Mouse (Mus musculus) ES-E14 (cell line): ENCODE results near the gene Tceanc2. TPM values are rescaled to one million over a fixed set of nuclear protein-coding genes. Genes with fewer than 3 reads are reported as not detected.
A peak's percentile ranks its signal among the peaks of the same experiment; 100 is the strongest.

Source experiments
- DNase-seq: peaks from one replicate; pipeline ENCODE4 v3.0.0-alpha.2; 2013; ENCODE audit warnings: low read depth, low spot score
- H3K27ac ChIP-seq: 2 replicates; pipeline ENCODE4 v1.5.1; 2012; ENCODE audit warnings: low read depth, mild to moderate bottlenecking, low read length, moderate library complexity, mixed read lengths; ENCODE audit not compliant: poor library complexity, insufficient read depth, severe bottlenecking
- H3K36me3 ChIP-seq: 2 replicates; pipeline ENCODE4 v1.6.1; 2012; ENCODE audit warnings: mild to moderate bottlenecking, low read length, moderate library complexity, mixed read lengths; ENCODE audit not compliant: control insufficient read depth, poor library complexity, insufficient read depth, severe bottlenecking
- H3K4me1 ChIP-seq, 2 experiments: fragments of 150-350 bp in 1 of 2; sonication (generic) in 1 of 2; 2 replicates each; pipeline ENCODE4 v1.6.1; 2012; ENCODE audit warnings: low read length in 2 of 2, mild to moderate bottlenecking in 1 of 2, mixed read lengths in 1 of 2; ENCODE audit not compliant: control insufficient read depth in 2 of 2, insufficient read depth in 2 of 2, poor library complexity in 1 of 2
- H3K4me3 ChIP-seq, 2 experiments: fragments of 150-350 bp in 1 of 2; sonication (generic) in 1 of 2; 2 replicates each; pipeline ENCODE4 v1.5.1; 2012; ENCODE audit warnings: low read length in 2 of 2, low read depth in 1 of 2, mild to moderate bottlenecking in 1 of 2, mixed read lengths in 1 of 2; ENCODE audit not compliant: insufficient read depth in 1 of 2, poor library complexity in 1 of 2, severe bottlenecking in 1 of 2
- H3K9ac ChIP-seq: 2 replicates; pipeline ENCODE4 v1.6.1; 2012; ENCODE audit warnings: low read depth, mild to moderate bottlenecking, low read length, mixed read lengths; ENCODE audit not compliant: poor library complexity, insufficient read depth, severe bottlenecking
- H3K9me3 ChIP-seq: fragments of 150-350 bp; sonication (generic); 2 replicates; pipeline ENCODE4 v1.6.1; 2012; ENCODE audit warnings: low read depth, mild to moderate bottlenecking, low read length; ENCODE audit not compliant: control insufficient read depth, insufficient read depth
- CHD2 ChIP-seq: IDR thresholded peaks from 2 replicates; pipeline ENCODE4 v1.6.1; 2014; ENCODE audit warnings: mild to moderate bottlenecking, low read depth, low read length, inconsistent platforms
- HCFC1 ChIP-seq: IDR thresholded peaks from 2 replicates; pipeline ENCODE4 v1.6.1; 2012; ENCODE audit warnings: low read length, inconsistent platforms, borderline replicate concordance; ENCODE audit not compliant: insufficient read depth
- MAFK ChIP-seq: IDR thresholded peaks from 2 replicates; pipeline ENCODE4 v1.6.1; 2014; ENCODE audit warnings: mild to moderate bottlenecking, low read depth, low read length, inconsistent platforms; ENCODE audit not compliant: insufficient read depth
- ZC3H11A ChIP-seq: IDR thresholded peaks from 2 replicates; pipeline ENCODE4 v1.6.1; 2012; ENCODE audit warnings: low read depth, mild to moderate bottlenecking, inconsistent platforms, low read length, borderline replicate concordance
- ZNF384 ChIP-seq: IDR thresholded peaks from 2 replicates; pipeline ENCODE4 v1.6.1; 2012; ENCODE audit warnings: low read depth, low read length, inconsistent platforms
- in situ Hi-C, 2 experiments: fragments of 600-800 bp; cut with MboI; formaldehyde crosslinking; loops; one replicate each; pipeline ENCODE4 v1.15.1; 2025; ENCODE audit warnings: low sequenced_read_pairs in 2 of 2, inconsistent platforms in 1 of 2; ENCODE audit not compliant: unreplicated experiment in 2 of 2
- total RNA-seq: library from RNA; depleted of rRNA; stranded (reverse); fragments of 300-350 nt; gene quantifications from 2 replicates; pipeline ENCODE4 v1.2.3, GENCODE M21; 2012

Gene Tceanc2
- total RNA-seq, 1 experiment, result 7.1 TPM

GRCm38 (mm10) chr4:107136531-107136930, 42.4 kb downstream of the Tceanc2 start:
- in situ Hi-C loops, result no loop called here
- no peak for DNase-seq
- TF ChIP-seq ZC3H11A (no peak), CHD2 (no peak), HCFC1 (no peak), MAFK (no peak), ZNF384 (no peak)
- Histone ChIP-seq H3K9me3 (no peaks in the 10 kb centered on the region), H3K4me1 (peaks cover 0 to 4% of the 10 kb centered on the region in 2 experiments; a peak in 1 of 4 replicates), H3K4me3 (no peak overlapping the region), H3K36me3 (no peaks in the 10 kb centered on the region), H3K9ac (no peak overlapping the region), H3K27ac (no peak overlapping the region)

- TF ChIP-seq HCFC1, result no peak
- TF ChIP-seq MAFK, result no peak
- TF ChIP-seq ZNF384, result no peak
- TF ChIP-seq CHD2, result no peak
- TF ChIP-seq ZC3H11A, result no peak
- Histone ChIP-seq H3K36me3 (no peaks in the 10 kb centered on the region), H3K9ac (no peak overlapping the region), H3K4me1 (peaks cover 0 to 6% of the 10 kb centered on the region in 2 experiments; a peak in 1 of 4 replicates), H3K4me3 (no peak overlapping the region), H3K27ac (no peak overlapping the region), H3K9me3 (no peaks in the 10 kb centered on the region)
- no peak for DNase-seq
- in situ Hi-C loops, result no loop called here
Measured at GRCm38 (mm10) chr4:107135663-107136062, 43.3 kb downstream of the Tceanc2 start.

GRCm38 (mm10) chr4:107134891-107135290, 44.0 kb downstream of the Tceanc2 start:
- H3K4me1 ChIP-seq, result peaks cover 0 to 9% of the 10 kb centered on the region in 2 experiments; a peak in 2 of 4 replicates
- no peaks in the 10 kb centered on the region for H3K9me3 ChIP-seq
- in situ Hi-C loops, result no loop called here
- peak; percentile 63; the same call in 1 of the 2 replicates for TF ChIP-seq ZNF384
- TF ChIP-seq CHD2, result no peak
- no peak overlapping the region for H3K27ac ChIP-seq
- H3K36me3 ChIP-seq, result no peaks in the 10 kb centered on the region
- H3K9ac ChIP-seq, result no peak overlapping the region
- DNase-seq, result no peak
- H3K4me3 ChIP-seq, result no peak overlapping the region

GRCm38 (mm10) chr4:107130534-107130933, 48.4 kb downstream of the Tceanc2 start:
- TF ChIP-seq HCFC1 (no peak), CHD2 (no peak), ZC3H11A (no peak), MAFK (no peak), ZNF384 (no peak)
- Histone ChIP-seq H3K4me1 (peaks cover 0 to 9% of the 10 kb centered on the region in 2 experiments; a peak in 2 of 4 replicates), H3K9me3 (no peaks in the 10 kb centered on the region), H3K9ac (no peak overlapping the region), H3K4me3 (no peak overlapping the region), H3K36me3 (no peaks in the 10 kb centered on the region), H3K27ac (no peak overlapping the region)
- DNase-seq, result no peak
- in situ Hi-C loops, result no loop called here

GRCm38 (mm10) chr4:107129373-107129772, 49.5 kb downstream of the Tceanc2 start:
- TF ChIP-seq MAFK (no peak), HCFC1 (no peak), ZC3H11A (no peak), ZNF384 (no peak), CHD2 (no peak)
- Histone ChIP-seq H3K9me3 (no peaks in the 10 kb centered on the region), H3K9ac (no peak overlapping the region), H3K27ac (no peak overlapping the region), H3K4me1 (peaks cover 0 to 9% of the 10 kb centered on the region in 2 experiments; a peak in 2 of 4 replicates), H3K36me3 (no peaks in the 10 kb centered on the region), H3K4me3 (no peak overlapping the region)
- in situ Hi-C loops, result no loop called here
- no peak for DNase-seq
